Mouse (Mus musculus): ENCODE measurements around the gene Sstr3. TPM values are rescaled to one million over a fixed set of nuclear protein-coding genes. Genes with fewer than 3 reads are reported as not detected.

Sstr3 gene
- total and polyA plus RNA-seq, 2 experiments from 2014 or later, result 1.0 to 4.0 TPM

DNA sequence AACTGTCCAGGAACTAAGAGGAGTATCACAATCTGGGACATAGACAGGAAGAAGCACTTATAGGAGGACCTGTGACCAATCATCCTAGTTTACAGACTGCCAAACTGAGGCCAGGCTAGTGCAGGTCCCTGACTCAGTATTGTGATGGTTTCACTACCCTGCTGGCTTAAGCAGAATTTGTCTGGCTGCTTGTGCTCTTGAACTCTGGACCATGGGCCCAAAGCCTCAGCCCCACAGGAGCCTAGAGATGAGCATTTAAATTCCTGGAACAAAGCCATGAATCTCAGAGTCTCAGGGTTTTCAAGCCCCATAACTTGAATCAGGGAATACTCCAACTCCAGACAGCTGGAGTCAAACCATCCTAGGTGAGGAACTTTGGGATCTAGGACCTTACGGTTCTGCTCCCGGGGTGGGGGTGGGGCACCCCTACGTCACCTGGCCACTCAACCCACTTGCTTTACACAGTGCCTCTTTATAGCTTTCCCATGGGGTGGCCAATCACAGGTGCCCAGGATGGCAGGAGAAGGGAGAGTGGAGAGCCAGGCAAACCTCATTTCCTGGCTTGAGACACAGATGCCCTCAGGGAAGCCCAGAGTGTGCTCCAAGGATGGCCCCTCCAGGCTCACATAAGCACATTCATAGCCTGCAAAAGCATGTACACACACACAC, 2.3 kb downstream of the Sstr3 start:
- H3K27me3 ChIP-seq (ENCODE audit: insufficient read depth, low read length), result no peaks in the 10 kb centered on the region
- H3K4me2 ChIP-seq (ENCODE audit: low read depth, low read length), result no peak overlapping the region
- no peak for TF ChIP-seq CTCF (IDR thresholded peaks at IDR 0.05; ENCODE audit: low read depth)
- no peaks in the 10 kb centered on the region for H3K9me3 ChIP-seq (ENCODE audit: low read length)
- no peak for DNase-seq (ENCODE audit: low spot score)
- no peak for ATAC-seq
- H3K4me3 ChIP-seq (ENCODE audit: low read length), result no peak overlapping the region
- WGBS, result 66% methylated on average over 3 of the region's 3 CpGs
- H3K9ac ChIP-seq (replicated peaks; ENCODE audit: low read length), result no peak overlapping the region
- no peaks in the 10 kb centered on the region for H3K36me3 ChIP-seq (ENCODE audit: insufficient read depth, low read length)
- H3K4me1 ChIP-seq (ENCODE audit: insufficient read depth, low read length), result peaks cover 9% of the 10 kb centered on the region
- H3K27ac ChIP-seq, result no peak overlapping the region

DNA sequence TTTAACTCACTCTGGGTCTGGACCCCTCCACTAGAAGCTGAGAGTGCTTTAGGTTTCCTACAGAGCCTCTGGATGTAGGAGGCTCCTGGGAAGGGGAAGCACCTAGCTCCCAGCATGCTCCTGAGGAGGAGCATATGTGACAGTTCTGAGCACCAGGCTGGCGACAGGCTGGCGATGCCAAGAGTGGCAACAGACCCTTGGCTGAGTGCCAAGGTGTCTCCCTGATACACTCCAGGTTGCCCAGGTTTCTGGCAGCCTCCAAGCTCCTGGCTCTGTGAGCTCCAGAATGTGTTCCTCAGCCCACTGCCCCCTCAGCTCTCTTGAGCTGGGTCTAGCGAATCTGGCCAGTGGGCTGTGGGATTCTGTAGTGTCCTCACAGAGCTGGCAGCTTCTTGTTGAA, 2.9 kb downstream of the Sstr3 start:
- Histone ChIP-seq H3K36me3 (ENCODE audit: insufficient read depth, low read length) (no peaks in the 10 kb centered on the region), H3K4me1 (ENCODE audit: insufficient read depth, low read length) (peaks cover 9% of the 10 kb centered on the region), H3K27ac (no peak overlapping the region), H3K9ac (replicated peaks; ENCODE audit: low read length) (no peak overlapping the region), H3K9me3 (ENCODE audit: low read length) (no peaks in the 10 kb centered on the region), H3K4me2 (ENCODE audit: low read depth, low read length) (no peak overlapping the region), H3K27me3 (ENCODE audit: insufficient read depth, low read length) (no peaks in the 10 kb centered on the region), H3K4me3 (ENCODE audit: low read length) (no peak overlapping the region)
- no peak for TF ChIP-seq CTCF (IDR thresholded peaks at IDR 0.05; ENCODE audit: low read depth)
- DNase-seq (ENCODE audit: low spot score), result peak; percentile 81
- 42% methylated on average over 3 of the region's 3 CpGs for WGBS
- 0 out of 2 replicates have a peak, but pooled peaks have one; percentile 25 for ATAC-seq

- Histone ChIP-seq H3K27ac (no peak overlapping the region), H3K27me3 (ENCODE audit: insufficient read depth, low read length) (no peaks in the 10 kb centered on the region), H3K9ac (replicated peaks; ENCODE audit: low read length) (no peak overlapping the region), H3K4me1 (ENCODE audit: insufficient read depth, low read length) (peaks cover 9% of the 10 kb centered on the region), H3K9me3 (ENCODE audit: low read length) (no peaks in the 10 kb centered on the region), H3K4me2 (ENCODE audit: low read depth, low read length) (no peak overlapping the region), H3K36me3 (ENCODE audit: insufficient read depth, low read length) (no peaks in the 10 kb centered on the region), H3K4me3 (ENCODE audit: low read length) (no peak overlapping the region)
- DNase-seq (ENCODE audit: low spot score) (no peak), ATAC-seq (no peak)
- TF ChIP-seq CTCF (IDR thresholded peaks at IDR 0.05; ENCODE audit: low read depth), result no peak
- WGBS, result 67% methylated on average over 3 of the region's 3 CpGs
These were observed 3.4 kb downstream of the Sstr3 start for GRCm38 (mm10) chr15:78541036-78541435.

- WGBS, result 34% methylated on average over 10 of the region's 10 CpGs
- H3K4me1 ChIP-seq (ENCODE audit: insufficient read depth, low read length), result 0 out of 2 replicates have a peak, but pooled peaks cover 2% of the 10 kb centered on the region
- no peaks in the 10 kb centered on the region for H3K27me3 ChIP-seq (ENCODE audit: insufficient read depth, low read length)
- H3K27ac ChIP-seq, result no peak overlapping the region
- ATAC-seq (no peak), DNase-seq (ENCODE audit: low spot score) (peak; percentile 30)
- TF ChIP-seq CTCF (IDR thresholded peaks at IDR 0.05; ENCODE audit: low read depth), result no peak
- H3K4me2 ChIP-seq (ENCODE audit: low read depth, low read length), result no peak overlapping the region
- peak overlapping the region; percentile 24; the same call in 1 of the 2 replicates for H3K9ac ChIP-seq (replicated peaks; ENCODE audit: low read length)
- H3K9me3 ChIP-seq (ENCODE audit: low read length), result no peaks in the 10 kb centered on the region
- H3K4me3 ChIP-seq (ENCODE audit: low read length), result no peak overlapping the region
- no peaks in the 10 kb centered on the region for H3K36me3 ChIP-seq (ENCODE audit: insufficient read depth, low read length)
These were observed 8.6 kb downstream of the Sstr3 start for GRCm38 (mm10) chr15:78535723-78536421.

- no peak overlapping the region for H3K9ac ChIP-seq (replicated peaks; ENCODE audit: low read length)
- H3K4me3 ChIP-seq (ENCODE audit: low read length), result no peak overlapping the region
These were observed 11.1 kb downstream of the Sstr3 start for GRCm38 (mm10) chr15:78533346-78533835.

DNA sequence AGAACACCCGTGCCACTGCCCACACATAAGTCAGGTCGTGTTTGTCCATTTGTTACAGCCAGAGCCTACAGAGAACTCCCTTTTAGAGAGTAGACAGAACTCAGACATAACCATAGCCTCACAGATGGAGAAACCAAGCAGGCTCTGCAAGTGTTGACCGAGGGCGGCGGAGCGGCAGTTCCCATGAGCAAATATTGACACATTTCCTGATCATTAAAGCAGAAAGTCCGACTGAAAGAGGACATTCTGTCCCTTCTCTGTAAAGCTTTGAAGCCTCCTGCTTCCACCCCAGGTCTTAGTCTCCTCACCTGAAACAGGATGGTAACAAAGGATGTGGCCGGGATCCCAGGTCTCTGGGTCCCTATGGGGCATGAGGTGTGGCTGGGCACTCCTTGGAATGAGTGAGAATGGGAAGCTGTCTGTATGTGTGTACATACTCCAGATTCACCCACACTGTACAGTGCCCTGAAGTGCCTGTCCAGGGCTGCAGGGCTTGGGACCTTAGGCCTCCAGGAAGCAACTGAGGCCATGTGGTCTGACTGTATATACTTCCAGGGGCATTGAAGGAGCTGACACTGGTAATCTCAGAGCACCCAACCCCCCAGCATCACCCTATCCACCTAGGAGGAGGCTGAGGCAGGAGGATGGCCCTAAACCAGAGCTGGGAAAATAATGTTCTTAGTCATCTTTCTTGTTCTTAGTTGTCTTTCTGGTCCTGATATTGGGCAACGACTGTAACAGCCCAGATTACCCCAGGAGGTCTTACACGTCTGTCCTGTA, 11.7 kb downstream of the Sstr3 start:
- H3K27ac ChIP-seq, result no peak overlapping the region
- no peak overlapping the region for H3K4me2 ChIP-seq (ENCODE audit: low read depth, low read length)
- TF ChIP-seq CTCF (IDR thresholded peaks at IDR 0.05; ENCODE audit: low read depth), result no peak
- no peaks in the 10 kb centered on the region for H3K27me3 ChIP-seq (ENCODE audit: insufficient read depth, low read length)
- H3K9ac ChIP-seq (replicated peaks; ENCODE audit: low read length), result no peak overlapping the region
- ATAC-seq, result no peak
- peaks cover 20% of the 10 kb centered on the region for H3K4me1 ChIP-seq (ENCODE audit: insufficient read depth, low read length)
- H3K9me3 ChIP-seq (ENCODE audit: low read length), result no peaks in the 10 kb centered on the region
- WGBS, result 74% methylated on average over 10 of the region's 10 CpGs
- no peak overlapping the region for H3K4me3 ChIP-seq (ENCODE audit: low read length)
- no peaks in the 10 kb centered on the region for H3K36me3 ChIP-seq (ENCODE audit: insufficient read depth, low read length)
- no peak for DNase-seq (ENCODE audit: low spot score)

More at GRCm38 (mm10) chr15:78533346-78533835, 11.1 kb downstream of the Sstr3 start:
- no peaks in the 10 kb centered on the region for H3K36me3 ChIP-seq (ENCODE audit: insufficient read depth, low read length)
- H3K27ac ChIP-seq, result no peak overlapping the region
- no peaks in the 10 kb centered on the region for H3K9me3 ChIP-seq (ENCODE audit: low read length)
- peaks cover 20% of the 10 kb centered on the region for H3K4me1 ChIP-seq (ENCODE audit: insufficient read depth, low read length)
- 57% methylated on average over 10 of the region's 10 CpGs for WGBS
- H3K4me2 ChIP-seq (ENCODE audit: low read depth, low read length), result no peak overlapping the region
- TF ChIP-seq CTCF (IDR thresholded peaks at IDR 0.05; ENCODE audit: low read depth), result no peak
- no peaks in the 10 kb centered on the region for H3K27me3 ChIP-seq (ENCODE audit: insufficient read depth, low read length)
- no peak for ATAC-seq
- DNase-seq (ENCODE audit: low spot score), result peak; percentile 44

Measured in hindbrain, postnatal 0 days (tissue).